Mouse (Mus musculus) midbrain, embryonic 11.5 days (tissue): ENCODE data around the gene Arhgap28. TPM values are rescaled to one million over a fixed set of nuclear protein-coding genes. Genes with fewer than 3 reads are reported as not detected.
A peak's percentile ranks its signal among the peaks of the same experiment; 100 is the strongest.

Experiments used
- ATAC-seq: fragments of 200-750 bp; cut with Nextera tagmentation; 2 replicates; pipeline ENCODE4 v1.8.0; 2017; ENCODE audit warnings: moderate TSS enrichment, moderate library complexity; ENCODE audit not compliant: low FRiP score
- DNase-seq: peaks from one replicate; pipeline ENCODE4 v3.0.0; 2015; ENCODE audit warnings: low spot score; ENCODE audit errors: missing footprints
- H3K27ac ChIP-seq: fragments of 300-500 bp; sonication (generic); 2 replicates; pipeline ENCODE4 v1.5.1; 2014; ENCODE audit warnings: low read depth, low read length
- H3K27me3 ChIP-seq: fragments of 300-500 bp; sonication (generic); 2 replicates; pipeline ENCODE4 v1.6.1; 2014; ENCODE audit warnings: mild to moderate bottlenecking, low read length, moderate library complexity, mixed read lengths; ENCODE audit not compliant: control insufficient read depth, insufficient read depth
- H3K36me3 ChIP-seq: fragments of 300-500 bp; sonication (generic); 2 replicates; pipeline ENCODE4 v1.6.1; 2014; ENCODE audit warnings: mild to moderate bottlenecking, low read length, moderate library complexity, mixed read lengths; ENCODE audit not compliant: control insufficient read depth, insufficient read depth
- H3K4me1 ChIP-seq: fragments of 300-500 bp; sonication (generic); 2 replicates; pipeline ENCODE4 v1.6.1; 2014; ENCODE audit warnings: low read length; ENCODE audit not compliant: control insufficient read depth, insufficient read depth
- H3K4me2 ChIP-seq: fragments of 300-500 bp; sonication (generic); 2 replicates; pipeline ENCODE4 v1.6.1; 2014; ENCODE audit warnings: mild to moderate bottlenecking, moderate library complexity
- H3K4me3 ChIP-seq: fragments of 300-500 bp; sonication (generic); 2 replicates; pipeline ENCODE4 v1.5.1; 2014; ENCODE audit warnings: low read depth, low read length
- H3K9ac ChIP-seq: fragments of 300-500 bp; sonication (generic); 2 replicates; pipeline ENCODE4 v1.6.1; 2014; ENCODE audit warnings: low read length
- H3K9me3 ChIP-seq: fragments of 300-500 bp; sonication (generic); 2 replicates; pipeline ENCODE4 v1.6.1; 2016; ENCODE audit warnings: low read length; ENCODE audit not compliant: control insufficient read depth
- WGBS: fragments of 180-500 bp; shearing (Covaris S2); extraction: QIAGEN DNeasy Blood & Tissue Kit; methylation state at CpG from one replicate; pipeline ENCODE4 v1.1.7; 2014; 5-methylcytosine and 5-hydroxymethylcytosine counted together
- polyA plus RNA-seq: library from polyadenylated mRNA; unstranded; fragments of >200 nt; fragmentation: Nextera tagmentation; extraction: Ambion mirVana; gene quantifications from 2 replicates; pipeline ENCODE4 v1.2.1, GENCODE M21; 2014

The Arhgap28 gene
- polyA plus RNA-seq, 1 experiment from 2014 or later = 21.7 TPM

- no peak overlapping the region for H3K27ac ChIP-seq
- H3K4me3 ChIP-seq = no peak overlapping the region
- H3K36me3 ChIP-seq = no peaks in the 10 kb centered on the region
- DNase-seq (no peak), ATAC-seq (no peak)
- 77% methylated on average over 4 of the region's 4 CpGs for WGBS
- no peak overlapping the region for H3K9ac ChIP-seq
- H3K4me2 ChIP-seq = no peak overlapping the region
- H3K27me3 ChIP-seq = no peaks in the 10 kb centered on the region
- no peaks in the 10 kb centered on the region; the same call in 1 of the 2 replicates for H3K4me1 ChIP-seq
- no peaks in the 10 kb centered on the region for H3K9me3 ChIP-seq
These were observed 95.8 kb downstream of the Arhgap28 start for GRCm38 (mm10) chr17:67908137-67908536.

- Histone ChIP-seq H3K4me2 (no peak overlapping the region), H3K4me1 (no peaks in the 10 kb centered on the region; the same call in 1 of the 2 replicates), H3K9me3 (no peaks in the 10 kb centered on the region), H3K36me3 (no peaks in the 10 kb centered on the region), H3K4me3 (no peak overlapping the region), H3K9ac (no peak overlapping the region), H3K27ac (no peak overlapping the region), H3K27me3 (no peaks in the 10 kb centered on the region)
- WGBS = 92% methylated on average over 10 of the region's 10 CpGs
- ATAC-seq = no peak
- no peak for DNase-seq
These were observed 96.3 kb downstream of the Arhgap28 start for GRCm38 (mm10) chr17:67907532-67908054.

- Histone ChIP-seq H3K4me2 (no peak overlapping the region), H3K9me3 (no peaks in the 10 kb centered on the region), H3K36me3 (no peaks in the 10 kb centered on the region), H3K27ac (no peak overlapping the region), H3K9ac (no peak overlapping the region), H3K4me3 (no peak overlapping the region), H3K4me1 (no peaks in the 10 kb centered on the region; the same call in 1 of the 2 replicates), H3K27me3 (no peaks in the 10 kb centered on the region)
- ATAC-seq = no peak
- WGBS = 67% methylated on average over 3 of the region's 3 CpGs
- DNase-seq = no peak
These were observed 97.7 kb downstream of the Arhgap28 start for GRCm38 (mm10) chr17:67906236-67906635.

- no peak overlapping the region for H3K4me3 ChIP-seq
- H3K9me3 ChIP-seq = no peaks in the 10 kb centered on the region
- no peaks in the 10 kb centered on the region for H3K36me3 ChIP-seq
- no peak for DNase-seq
- H3K4me2 ChIP-seq = no peak overlapping the region
- no peak for ATAC-seq
- no peak overlapping the region for H3K27ac ChIP-seq
- 90% methylated on average over 14 of the region's 14 CpGs for WGBS
- no peaks in the 10 kb centered on the region; the same call in 1 of the 2 replicates for H3K4me1 ChIP-seq
- no peak overlapping the region for H3K9ac ChIP-seq
- no peaks in the 10 kb centered on the region for H3K27me3 ChIP-seq
These were observed 99.5 kb downstream of the Arhgap28 start for GRCm38 (mm10) chr17:67904315-67904944.

- peak; percentile 79 for DNase-seq
- WGBS = 88% methylated on average over 4 of the region's 4 CpGs
- H3K36me3 ChIP-seq = no peaks in the 10 kb centered on the region
- no peak overlapping the region for H3K27ac ChIP-seq
- H3K4me3 ChIP-seq = no peak overlapping the region
- no peaks in the 10 kb centered on the region; the same call in 1 of the 2 replicates for H3K4me1 ChIP-seq
- no peak overlapping the region for H3K9ac ChIP-seq
- no peak overlapping the region for H3K4me2 ChIP-seq
- ATAC-seq = no peak
- H3K27me3 ChIP-seq = no peaks in the 10 kb centered on the region
- no peaks in the 10 kb centered on the region for H3K9me3 ChIP-seq
These were observed 101.1 kb downstream of the Arhgap28 start for GRCm38 (mm10) chr17:67902847-67903246.

- no peak overlapping the region for H3K4me3 ChIP-seq
- no peak overlapping the region for H3K4me2 ChIP-seq
- H3K27me3 ChIP-seq = no peaks in the 10 kb centered on the region
- no peak overlapping the region for H3K27ac ChIP-seq
- WGBS = 78% methylated on average over 11 of the region's 11 CpGs
- DNase-seq = no peak
- no peak for ATAC-seq
- H3K9me3 ChIP-seq = no peaks in the 10 kb centered on the region
- H3K4me1 ChIP-seq = no peaks in the 10 kb centered on the region; the same call in 1 of the 2 replicates
- H3K36me3 ChIP-seq = no peaks in the 10 kb centered on the region
- no peak overlapping the region for H3K9ac ChIP-seq
These were observed 102.8 kb downstream of the Arhgap28 start for GRCm38 (mm10) chr17:67901161-67901560.

GRCm38 (mm10) chr17:67899376-67899775 is 104.5 kb downstream of the Arhgap28 start:
- Histone ChIP-seq H3K36me3 (no peaks in the 10 kb centered on the region), H3K27ac (no peak overlapping the region), H3K4me2 (no peak overlapping the region), H3K9me3 (no peaks in the 10 kb centered on the region), H3K9ac (no peak overlapping the region), H3K27me3 (no peaks in the 10 kb centered on the region), H3K4me3 (no peak overlapping the region), H3K4me1 (no peaks in the 10 kb centered on the region)
- no peak for DNase-seq
- WGBS = 92% methylated on average over 5 of the region's 5 CpGs
- ATAC-seq = no peak

GRCm38 (mm10) chr17:67896413-67896812 is 107.5 kb downstream of the Arhgap28 start:
- Histone ChIP-seq H3K27me3 (no peaks in the 10 kb centered on the region), H3K36me3 (no peaks in the 10 kb centered on the region), H3K4me2 (no peak overlapping the region), H3K27ac (no peak overlapping the region), H3K4me1 (no peaks in the 10 kb centered on the region), H3K9me3 (no peaks in the 10 kb centered on the region), H3K4me3 (no peak overlapping the region), H3K9ac (no peak overlapping the region)
- WGBS = over 99% methylated on average over 5 of the region's 5 CpGs
- no peak for DNase-seq
- ATAC-seq = no peak

- Histone ChIP-seq H3K9me3 (no peaks in the 10 kb centered on the region), H3K9ac (no peak overlapping the region), H3K27me3 (no peaks in the 10 kb centered on the region), H3K4me3 (no peak overlapping the region), H3K4me1 (0 out of 2 replicates have a peak, but pooled peaks cover 6% of the 10 kb centered on the region), H3K4me2 (no peak overlapping the region), H3K36me3 (no peaks in the 10 kb centered on the region), H3K27ac (no peak overlapping the region)
- DNase-seq (peak; percentile 82), ATAC-seq (0 out of 2 replicates have a peak, but pooled peaks have one; percentile 58)
- 59% methylated on average over 20 of the region's 20 CpGs for WGBS
These were observed 114.2 kb downstream of the Arhgap28 start for GRCm38 (mm10) chr17:67889481-67890325.
